In the genomic region with DNA sequence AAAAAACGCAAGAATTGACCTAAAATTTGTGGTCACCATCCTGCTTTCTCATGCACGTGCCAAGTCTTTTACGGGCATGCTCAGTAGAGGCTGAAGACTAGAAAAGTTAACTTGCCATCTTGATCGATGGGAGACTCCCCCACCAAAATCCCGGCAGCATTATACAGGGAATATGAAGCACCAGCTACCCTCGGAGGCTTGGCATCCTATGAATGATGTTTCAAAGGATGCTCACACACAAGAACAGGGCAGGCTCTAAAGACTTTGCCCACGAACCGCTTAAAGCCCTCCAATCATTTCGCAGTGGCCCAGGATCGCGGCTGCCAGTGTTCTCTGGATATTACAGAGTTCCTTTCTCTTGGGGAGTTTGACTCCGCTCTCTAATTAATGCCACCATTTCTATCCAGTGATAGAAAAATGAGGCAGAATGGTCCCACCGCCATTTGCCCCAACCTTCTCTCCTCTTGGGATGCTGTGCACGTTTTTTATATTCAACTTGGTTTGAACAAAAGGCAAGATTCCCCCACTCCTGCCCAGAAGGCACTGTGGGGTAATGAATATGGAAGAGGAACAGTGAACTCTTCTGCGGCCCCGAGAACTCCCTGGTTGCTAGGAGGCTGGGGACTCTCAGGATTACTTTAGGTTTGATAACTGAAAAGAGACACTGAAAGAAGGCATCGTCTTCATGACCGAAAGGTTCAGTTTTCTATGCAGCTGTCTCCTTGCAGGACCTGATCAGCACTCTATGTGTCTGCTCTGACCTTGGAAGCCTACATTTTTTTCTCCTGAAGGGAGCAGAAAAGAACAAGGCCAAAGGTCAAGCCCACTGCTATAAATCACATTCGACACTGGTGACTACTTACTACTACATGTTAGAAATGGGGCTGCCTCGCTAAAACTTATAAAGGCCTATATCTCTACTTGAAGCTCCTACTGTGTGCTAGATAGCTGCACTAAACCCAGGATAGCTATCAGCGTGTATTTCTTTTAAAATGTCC, we compare ENCODE assay signal across 14 mouse cellular contexts.
DNase-seq lines count a peak whose midpoint lies in the region; ATAC-seq and TF ChIP-seq lines count a peak whose summit lies in the region.
"Had no signal": no experiment of that assay in that cellular context is flagged by ENCODE, and none has a peak within 500 bp of the region (broad histone marks: within the 10 kb centered on the region; RNA-seq: fewer than 3 reads in every experiment).

No protein-coding gene starts in this region.

- H3K36me3 ChIP-seq in forebrain, embryonic 12.5 days (replicated peaks) = 0 out of 2 replicates have a peak, but pooled peaks cover 2% of the 10 kb centered on the region
- no peaks in the 10 kb centered on the region for H3K36me3 ChIP-seq in hindbrain, postnatal 0 days (ENCODE audit: insufficient read depth, low read length)
- no peaks in the 10 kb centered on the region for H3K36me3 ChIP-seq in heart, embryonic 10.5 days
- H3K36me3 ChIP-seq: liver, embryonic 13.5 days had no signal

- peak overlapping the region; percentile 85 for H3K4me2 ChIP-seq in forebrain, embryonic 12.5 days
- H3K4me2 ChIP-seq in hindbrain, postnatal 0 days (ENCODE audit: low read depth, low read length) = peak overlapping the region; percentile 95
- H3K4me2 ChIP-seq: liver, embryonic 13.5 days had no signal

- DNase-seq in embryo, embryonic 10 days (ENCODE audit: low spot score) = peak; percentile 86
- peak; percentile 54 for DNase-seq in hindbrain, postnatal 0 days (ENCODE audit: low spot score)
- peak; percentile 64 for DNase-seq in neural tube, embryonic 10.5 days (ENCODE audit: extremely low spot score, low spot score)
- DNase-seq in urinary bladder, postnatal 10 days (ENCODE audit: low spot score) = no peak
- DNase-seq in T-cell, adult 2 months (ENCODE audit: low spot score) = no peak
- no peak for DNase-seq in heart, embryonic 10.5 days (ENCODE audit: low spot score)
- DNase-seq: cerebellum, postnatal 10 days; heart, adult 11 months; heart, postnatal 4 days; liver, embryonic 13.5 days; thymus, adult 18-20 months had no signal

- TF ChIP-seq CTCF in hindbrain, postnatal 0 days (IDR thresholded peaks at IDR 0.05; ENCODE audit: low read depth) = no peak

- no peaks in the 10 kb centered on the region for H3K27me3 ChIP-seq in forebrain, embryonic 12.5 days
- no peaks in the 10 kb centered on the region for H3K27me3 ChIP-seq in hindbrain, postnatal 0 days (ENCODE audit: insufficient read depth, low read length)
- H3K27me3 ChIP-seq in heart, embryonic 10.5 days (ENCODE audit: insufficient read depth, poor library complexity, severe bottlenecking) = no peaks in the 10 kb centered on the region

- peak overlapping the region; percentile 86 for H3K27ac ChIP-seq in forebrain, embryonic 12.5 days
- H3K27ac ChIP-seq in hindbrain, postnatal 0 days = peak overlapping the region; percentile 71
- no peak overlapping the region for H3K27ac ChIP-seq in heart, embryonic 10.5 days
- H3K27ac ChIP-seq: liver, embryonic 13.5 days had no signal

- ATAC-seq in forebrain, embryonic 12.5 days (ENCODE audit: low FRiP score) = no peak
- no peak for ATAC-seq in hindbrain, postnatal 0 days
- no peak for ATAC-seq in CD4-positive, CD25-positive, alpha-beta regulatory T cell, adult 4 months

- H3K9me3 ChIP-seq in forebrain, embryonic 12.5 days = no peaks in the 10 kb centered on the region
- H3K9me3 ChIP-seq in hindbrain, postnatal 0 days (ENCODE audit: low read length) = no peaks in the 10 kb centered on the region
- H3K9me3 ChIP-seq in heart, embryonic 10.5 days = no peaks in the 10 kb centered on the region
- H3K9me3 ChIP-seq: liver, embryonic 13.5 days had no signal

- peaks cover 66% of the 10 kb centered on the region for H3K4me1 ChIP-seq in forebrain, embryonic 12.5 days
- H3K4me1 ChIP-seq in hindbrain, postnatal 0 days (ENCODE audit: insufficient read depth, low read length) = peaks cover 46% of the 10 kb centered on the region
- peaks cover 33% of the 10 kb centered on the region for H3K4me1 ChIP-seq in heart, embryonic 10.5 days

- 26% methylated on average over 21 of the region's 21 CpGs for WGBS in forebrain, embryonic 12.5 days
- 16% methylated on average over 21 of the region's 21 CpGs for WGBS in hindbrain, postnatal 0 days
- 83% methylated on average over 21 of the region's 21 CpGs for WGBS in heart, embryonic 10.5 days

- peak overlapping the region; percentile 98 for H3K4me3 ChIP-seq in forebrain, embryonic 12.5 days (replicated peaks)
- peak overlapping the region; percentile 71 for H3K4me3 ChIP-seq in hindbrain, postnatal 0 days (ENCODE audit: low read length)
- no peak overlapping the region for H3K4me3 ChIP-seq in heart, embryonic 10.5 days
- H3K4me3 ChIP-seq: erythroblast, embryonic 14.5 days; liver, embryonic 13.5 days had no signal

- H3K9ac ChIP-seq in forebrain, embryonic 12.5 days = peak overlapping the region; percentile 100
- peak overlapping the region; percentile 30 for H3K9ac ChIP-seq in hindbrain, postnatal 0 days (replicated peaks; ENCODE audit: low read length)
- H3K9ac ChIP-seq: liver, embryonic 13.5 days had no signal

Comparison
In these comparisons a context has a peak if more than half of its experiments do, and no peak if none do; other contexts are left out.
1. DNase-seq: peak in embryo, embryonic 10 days (single experiment), hindbrain, postnatal 0 days (single experiment) and neural tube, embryonic 10.5 days (single experiment); none in urinary bladder, postnatal 10 days (single experiment), T-cell, adult 2 months (single experiment) and heart, embryonic 10.5 days (single experiment).